ENCODE assay signal across 18 mouse cellular contexts in the genomic region with DNA sequence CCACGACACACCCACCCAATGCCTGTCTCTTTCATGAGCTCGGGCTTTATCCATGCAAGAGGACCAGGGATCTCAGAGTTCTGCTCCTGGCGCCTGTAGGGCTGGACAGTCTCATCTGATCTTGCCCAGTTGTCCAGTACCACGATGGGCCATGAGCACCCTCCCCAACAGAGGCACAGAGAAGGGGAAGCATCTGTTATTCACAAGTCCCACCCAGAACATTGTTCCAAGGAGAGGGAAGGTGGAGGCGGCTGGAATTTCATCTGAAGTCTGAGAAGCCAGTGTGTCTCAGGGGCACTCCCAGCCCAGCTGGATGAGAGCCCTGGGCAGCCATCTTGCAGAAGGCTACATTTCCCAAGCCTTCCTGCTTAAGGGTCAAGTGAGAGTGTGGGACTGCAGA. TPM values are rescaled to one million over a fixed set of nuclear protein-coding genes. Genes with fewer than 3 reads are reported as not detected.
"Had no signal": no experiment of that assay in that cellular context is flagged by ENCODE, and none has a peak within 500 bp of the region (broad histone marks: within the 10 kb centered on the region; RNA-seq: fewer than 3 reads in every experiment).

No protein-coding gene starts in this region.

- H3K4me1 ChIP-seq: midbrain, embryonic 15.5 days; neural tube, embryonic 12.5 days had no signal

- H3K9me3 ChIP-seq: lung, embryonic 15.5 days; megakaryocyte, embryonic 14.5 days; midbrain, embryonic 13.5 days; midbrain, embryonic 15.5 days; neural tube, embryonic 12.5 days; stomach, embryonic 15.5 days had no signal

- H3K4me2 ChIP-seq: lung, embryonic 15.5 days; midbrain, embryonic 11.5 days; midbrain, embryonic 13.5 days; midbrain, embryonic 15.5 days; neural tube, embryonic 12.5 days; stomach, embryonic 15.5 days had no signal

- H3K9ac ChIP-seq: liver, postnatal 0 days; lung, embryonic 15.5 days; midbrain, embryonic 13.5 days; midbrain, embryonic 15.5 days; neural tube, embryonic 12.5 days; stomach, embryonic 15.5 days had no signal

- H3K27ac ChIP-seq: macrophage; midbrain, embryonic 13.5 days; midbrain, embryonic 15.5 days; neural tube, embryonic 12.5 days had no signal

- ATAC-seq: liver, postnatal 0 days; lung, postnatal 0 days; midbrain, embryonic 13.5 days; midbrain, embryonic 15.5 days had no signal

- H3K4me3 ChIP-seq: lung, embryonic 15.5 days; megakaryocyte, embryonic 14.5 days; midbrain, embryonic 13.5 days; midbrain, embryonic 15.5 days; neural tube, embryonic 12.5 days; stomach, embryonic 15.5 days had no signal

- H3K27me3 ChIP-seq: lung, embryonic 15.5 days; midbrain, embryonic 13.5 days; midbrain, embryonic 15.5 days; neural tube, embryonic 12.5 days; stomach, embryonic 15.5 days had no signal

- DNase-seq: liver, postnatal 0 days; lung, adult 2 months; lung, postnatal 14 days; lung, postnatal 36 days; right cerebral cortex, postnatal 14 days; thymus, adult 18-20 months; thymus, postnatal 14 days; thymus, postnatal 36 days had no signal

- H3K36me3 ChIP-seq: lung, embryonic 15.5 days; midbrain, embryonic 13.5 days; midbrain, embryonic 15.5 days; neural tube, embryonic 12.5 days; stomach, embryonic 15.5 days had no signal

RNA-seq across cellular contexts. Expression of a gene that starts 21.0 kb away (rescaled TPM):
- total RNA-seq: neutrophil, adult 5-6 weeks had no signal
